Mouse (Mus musculus): ENCODE results near the gene Stk39. TPM values are rescaled to one million over a fixed set of nuclear protein-coding genes. Genes with fewer than 3 reads are reported as not detected.

Gene Stk39
- polyA plus RNA-seq, 1 experiment = 5.5 TPM

- H3K27ac ChIP-seq (ENCODE audit: control insufficient read depth, insufficient read depth, low read length) = peak overlapping the region; percentile 80
- WGBS = 13% methylated on average over 11 of the region's 11 CpGs
- no peak overlapping the region for H3K4me3 ChIP-seq (ENCODE audit: control insufficient read depth, insufficient read depth, low read length)
- peaks cover 31% of the 10 kb centered on the region for H3K4me1 ChIP-seq (replicated peaks; ENCODE audit: control insufficient read depth, insufficient read depth, low read length)
- H3K27me3 ChIP-seq (ENCODE audit: control insufficient read depth, insufficient read depth, low read length) = no peaks in the 10 kb centered on the region
- peak; percentile 82 for DNase-seq
- no peaks in the 10 kb centered on the region for H3K36me3 ChIP-seq (ENCODE audit: control insufficient read depth, insufficient read depth, low read length)
- TF ChIP-seq POLR2A (IDR thresholded peaks at IDR 0.05; ENCODE audit: control insufficient read depth, extremely low read depth, insufficient read depth, low read length, poor library complexity) (no peak), CTCF (IDR thresholded peaks at IDR 0.05; ENCODE audit: borderline replicate concordance, control insufficient read depth, extremely low read depth, insufficient read depth, low read length, poor library complexity) (no peak)
Measured at GRCm38 (mm10) chr2:68382394-68383059, 89.5 kb downstream of the Stk39 start.

- Histone ChIP-seq H3K27ac (ENCODE audit: control insufficient read depth, insufficient read depth, low read length) (peak overlapping the region; percentile 80), H3K36me3 (ENCODE audit: control insufficient read depth, insufficient read depth, low read length) (no peaks in the 10 kb centered on the region), H3K4me3 (ENCODE audit: control insufficient read depth, insufficient read depth, low read length) (no peak overlapping the region), H3K4me1 (replicated peaks; ENCODE audit: control insufficient read depth, insufficient read depth, low read length) (peaks cover 37% of the 10 kb centered on the region), H3K27me3 (ENCODE audit: control insufficient read depth, insufficient read depth, low read length) (no peaks in the 10 kb centered on the region)
- TF ChIP-seq CTCF (IDR thresholded peaks at IDR 0.05; ENCODE audit: borderline replicate concordance, control insufficient read depth, extremely low read depth, insufficient read depth, low read length, poor library complexity) = no peak
- no peak for TF ChIP-seq POLR2A (IDR thresholded peaks at IDR 0.05; ENCODE audit: control insufficient read depth, extremely low read depth, insufficient read depth, low read length, poor library complexity)
- WGBS = 72% methylated on average over 4 of the region's 4 CpGs
- peak; percentile 29 for DNase-seq
Measured at GRCm38 (mm10) chr2:68381881-68382280, 90.2 kb downstream of the Stk39 start.

DNA sequence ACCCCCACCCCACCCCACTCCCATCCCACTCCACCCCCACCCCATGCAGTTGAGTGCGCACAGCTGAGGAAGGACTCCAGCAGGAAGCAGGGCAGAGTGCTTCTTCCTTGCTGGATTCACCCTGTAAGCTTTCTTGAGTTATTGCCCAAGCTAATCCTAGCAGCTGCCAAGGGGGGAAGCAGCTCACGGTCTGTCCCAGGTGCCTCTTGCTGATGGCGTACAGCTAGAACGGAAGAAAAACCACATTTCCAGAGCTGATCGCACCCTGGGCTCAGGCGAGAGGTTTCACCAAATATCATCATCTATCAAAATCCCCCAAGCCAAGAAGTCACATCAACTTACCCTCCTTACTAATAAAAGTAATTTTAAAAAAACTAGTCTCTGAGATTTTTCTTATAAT lies 90.9 kb downstream of the Stk39 start:
- H3K27me3 ChIP-seq (ENCODE audit: control insufficient read depth, insufficient read depth, low read length) = no peaks in the 10 kb centered on the region
- H3K4me1 ChIP-seq (replicated peaks; ENCODE audit: control insufficient read depth, insufficient read depth, low read length) = peaks cover 42% of the 10 kb centered on the region
- 2% methylated on average over 6 of the region's 6 CpGs for WGBS
- no peak overlapping the region for H3K4me3 ChIP-seq (ENCODE audit: control insufficient read depth, insufficient read depth, low read length)
- peak; percentile 46 for DNase-seq
- peak overlapping the region; percentile 22; the same call in 1 of the 2 replicates for H3K27ac ChIP-seq (ENCODE audit: control insufficient read depth, insufficient read depth, low read length)
- H3K36me3 ChIP-seq (ENCODE audit: control insufficient read depth, insufficient read depth, low read length) = no peaks in the 10 kb centered on the region
- TF ChIP-seq CTCF (IDR thresholded peaks at IDR 0.05; ENCODE audit: borderline replicate concordance, control insufficient read depth, extremely low read depth, insufficient read depth, low read length, poor library complexity) (no peak), POLR2A (IDR thresholded peaks at IDR 0.05; ENCODE audit: control insufficient read depth, extremely low read depth, insufficient read depth, low read length, poor library complexity) (no peak)

GRCm38 (mm10) chr2:68379631-68380030 lies 92.4 kb downstream of the Stk39 start:
- no peak overlapping the region for H3K27ac ChIP-seq (ENCODE audit: control insufficient read depth, insufficient read depth, low read length)
- TF ChIP-seq CTCF (IDR thresholded peaks at IDR 0.05; ENCODE audit: borderline replicate concordance, control insufficient read depth, extremely low read depth, insufficient read depth, low read length, poor library complexity) = no peak
- TF ChIP-seq POLR2A (IDR thresholded peaks at IDR 0.05; ENCODE audit: control insufficient read depth, extremely low read depth, insufficient read depth, low read length, poor library complexity) = no peak
- no peak for DNase-seq
- peaks cover 42% of the 10 kb centered on the region for H3K4me1 ChIP-seq (replicated peaks; ENCODE audit: control insufficient read depth, insufficient read depth, low read length)
- H3K4me3 ChIP-seq (ENCODE audit: control insufficient read depth, insufficient read depth, low read length) = no peak overlapping the region
- no peaks in the 10 kb centered on the region for H3K27me3 ChIP-seq (ENCODE audit: control insufficient read depth, insufficient read depth, low read length)
- H3K36me3 ChIP-seq (ENCODE audit: control insufficient read depth, insufficient read depth, low read length) = no peaks in the 10 kb centered on the region
- 71% methylated on average over 11 of the region's 11 CpGs for WGBS

GRCm38 (mm10) chr2:68378319-68378718 lies 93.7 kb downstream of the Stk39 start:
- TF ChIP-seq POLR2A (IDR thresholded peaks at IDR 0.05; ENCODE audit: control insufficient read depth, extremely low read depth, insufficient read depth, low read length, poor library complexity) = no peak
- no peak for TF ChIP-seq CTCF (IDR thresholded peaks at IDR 0.05; ENCODE audit: borderline replicate concordance, control insufficient read depth, extremely low read depth, insufficient read depth, low read length, poor library complexity)
- Histone ChIP-seq H3K36me3 (ENCODE audit: control insufficient read depth, insufficient read depth, low read length) (no peaks in the 10 kb centered on the region), H3K4me1 (replicated peaks; ENCODE audit: control insufficient read depth, insufficient read depth, low read length) (peaks cover 39% of the 10 kb centered on the region), H3K27ac (ENCODE audit: control insufficient read depth, insufficient read depth, low read length) (no peak overlapping the region), H3K27me3 (ENCODE audit: control insufficient read depth, insufficient read depth, low read length) (no peaks in the 10 kb centered on the region), H3K4me3 (ENCODE audit: control insufficient read depth, insufficient read depth, low read length) (no peak overlapping the region)
- DNase-seq = no peak
- 98% methylated on average over 8 of the region's 8 CpGs for WGBS

DNA sequence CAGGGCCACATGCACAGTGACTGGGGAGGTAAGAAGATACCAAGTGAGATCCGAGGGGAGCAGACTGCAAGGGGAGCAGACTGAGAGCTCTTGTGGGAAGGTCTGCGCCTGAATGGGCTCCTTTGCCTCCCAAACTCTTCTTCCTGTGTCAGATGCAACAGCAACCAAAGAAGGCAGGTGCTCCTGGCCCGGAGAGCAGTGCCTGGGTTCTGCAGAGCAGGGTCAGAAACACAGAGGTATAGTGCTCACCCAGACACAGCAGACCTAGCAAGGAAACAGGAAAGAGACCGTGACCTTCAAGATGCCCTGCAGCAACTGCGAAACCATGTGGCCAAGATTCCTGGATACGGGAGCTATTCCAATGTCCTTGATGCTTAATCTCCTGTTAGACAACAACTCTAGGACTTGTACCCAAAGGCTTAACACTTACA lies 94.8 kb downstream of the Stk39 start:
- Histone ChIP-seq H3K4me3 (ENCODE audit: control insufficient read depth, insufficient read depth, low read length) (no peak overlapping the region), H3K4me1 (replicated peaks; ENCODE audit: control insufficient read depth, insufficient read depth, low read length) (peaks cover 29% of the 10 kb centered on the region), H3K27me3 (ENCODE audit: control insufficient read depth, insufficient read depth, low read length) (no peaks in the 10 kb centered on the region), H3K27ac (ENCODE audit: control insufficient read depth, insufficient read depth, low read length) (no peak overlapping the region), H3K36me3 (ENCODE audit: control insufficient read depth, insufficient read depth, low read length) (no peaks in the 10 kb centered on the region)
- WGBS = 73% methylated on average over 6 of the region's 6 CpGs
- TF ChIP-seq POLR2A (IDR thresholded peaks at IDR 0.05; ENCODE audit: control insufficient read depth, extremely low read depth, insufficient read depth, low read length, poor library complexity) (no peak), CTCF (IDR thresholded peaks at IDR 0.05; ENCODE audit: borderline replicate concordance, control insufficient read depth, extremely low read depth, insufficient read depth, low read length, poor library complexity) (no peak)
- DNase-seq = no peak

Measured in thymus, adult 2 months (tissue).